Mouse (Mus musculus) thymus, adult 2 months (tissue): ENCODE measurements at regions not wholly inside any gene's neighbourhood (a gene's known extent, or its start where the extent isn't known, plus 50 kb on each side); places are given as distances from the start of the nearest gene placed in this dataset.

Source experiments
- DNase-seq: peaks from one replicate; pipeline ENCODE4 v3.0.0; 2021
- H3K27ac ChIP-seq: fragments of 200-500 bp; 2 replicates; pipeline ENCODE4 v1.5.1; 2012; ENCODE audit warnings: low read length, control low read depth; ENCODE audit not compliant: control insufficient read depth, insufficient read depth
- H3K27me3 ChIP-seq: fragments of 200-500 bp; 2 replicates; pipeline ENCODE4 v1.6.1; 2012; ENCODE audit warnings: mild to moderate bottlenecking, low read length, moderate library complexity, mixed read lengths; ENCODE audit not compliant: control insufficient read depth, insufficient read depth
- H3K36me3 ChIP-seq: fragments of 200-500 bp; 2 replicates; pipeline ENCODE4 v1.6.1; 2012; ENCODE audit warnings: mild to moderate bottlenecking, low read length, moderate library complexity; ENCODE audit not compliant: control insufficient read depth, insufficient read depth
- H3K4me1 ChIP-seq: fragments of 200-500 bp; replicated peaks from 2 replicates; pipeline ENCODE4 v1.6.1; 2012; ENCODE audit warnings: low read length; ENCODE audit not compliant: control insufficient read depth, insufficient read depth
- H3K4me3 ChIP-seq: fragments of 200-500 bp; 2 replicates; pipeline ENCODE4 v1.5.1; 2012; ENCODE audit warnings: mild to moderate bottlenecking, low read length, control low read depth, moderate library complexity; ENCODE audit not compliant: control insufficient read depth, insufficient read depth
- CTCF ChIP-seq: fragments of 200-500 bp; IDR thresholded peaks from 2 replicates; pipeline ENCODE4 v1.5.1; 2012; ENCODE audit warnings: mild to moderate bottlenecking, control low read depth, low read length, moderate library complexity, borderline replicate concordance; ENCODE audit not compliant: control insufficient read depth, poor library complexity, insufficient read depth; ENCODE audit errors: extremely low read depth
- POLR2A ChIP-seq: fragments of 200-500 bp; IDR thresholded peaks from 2 replicates; pipeline ENCODE4 v1.6.1; 2012; ENCODE audit warnings: mild to moderate bottlenecking, low read length, control low read depth, moderate library complexity; ENCODE audit not compliant: control insufficient read depth, poor library complexity, insufficient read depth; ENCODE audit errors: extremely low read depth
- WGBS: fragments of 180-500 bp; shearing (Covaris S2); methylation state at CpG from one replicate; pipeline ENCODE4 v1.1.7; 2018; 5-methylcytosine and 5-hydroxymethylcytosine counted together

DNA sequence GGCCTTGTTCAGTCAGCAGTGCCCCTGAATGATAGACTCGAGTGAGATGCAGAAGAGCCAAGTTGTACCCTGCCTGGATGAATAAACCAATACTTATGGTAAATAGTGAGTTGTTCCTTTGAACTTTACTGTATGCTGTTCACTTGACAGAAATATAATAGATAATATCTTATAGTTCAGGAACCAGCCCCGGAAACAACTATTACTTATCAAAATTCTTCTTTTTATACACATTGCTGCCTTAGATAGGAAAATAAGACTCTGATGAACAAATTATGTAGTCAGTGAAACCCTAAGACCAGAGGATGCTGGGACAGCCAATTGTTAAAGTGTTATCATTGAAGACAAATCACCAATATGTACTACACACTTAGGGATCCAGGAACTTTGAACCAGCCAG lies 220.7 kb downstream of the Pik3r1 start:
- H3K27ac ChIP-seq = peak overlapping the region; percentile 63; the same call in 1 of the 2 replicates
- DNase-seq = no peak
- 55% methylated on average over 2 of the region's 2 CpGs for WGBS
- no peaks in the 10 kb centered on the region for H3K36me3 ChIP-seq
- H3K4me3 ChIP-seq = 0 out of 2 replicates have a peak overlapping the region, but pooled peaks have one; percentile 7
- H3K27me3 ChIP-seq = no peaks in the 10 kb centered on the region
- TF ChIP-seq CTCF (no peak), POLR2A (no peak)
- H3K4me1 ChIP-seq = peaks cover 34% of the 10 kb centered on the region

DNA sequence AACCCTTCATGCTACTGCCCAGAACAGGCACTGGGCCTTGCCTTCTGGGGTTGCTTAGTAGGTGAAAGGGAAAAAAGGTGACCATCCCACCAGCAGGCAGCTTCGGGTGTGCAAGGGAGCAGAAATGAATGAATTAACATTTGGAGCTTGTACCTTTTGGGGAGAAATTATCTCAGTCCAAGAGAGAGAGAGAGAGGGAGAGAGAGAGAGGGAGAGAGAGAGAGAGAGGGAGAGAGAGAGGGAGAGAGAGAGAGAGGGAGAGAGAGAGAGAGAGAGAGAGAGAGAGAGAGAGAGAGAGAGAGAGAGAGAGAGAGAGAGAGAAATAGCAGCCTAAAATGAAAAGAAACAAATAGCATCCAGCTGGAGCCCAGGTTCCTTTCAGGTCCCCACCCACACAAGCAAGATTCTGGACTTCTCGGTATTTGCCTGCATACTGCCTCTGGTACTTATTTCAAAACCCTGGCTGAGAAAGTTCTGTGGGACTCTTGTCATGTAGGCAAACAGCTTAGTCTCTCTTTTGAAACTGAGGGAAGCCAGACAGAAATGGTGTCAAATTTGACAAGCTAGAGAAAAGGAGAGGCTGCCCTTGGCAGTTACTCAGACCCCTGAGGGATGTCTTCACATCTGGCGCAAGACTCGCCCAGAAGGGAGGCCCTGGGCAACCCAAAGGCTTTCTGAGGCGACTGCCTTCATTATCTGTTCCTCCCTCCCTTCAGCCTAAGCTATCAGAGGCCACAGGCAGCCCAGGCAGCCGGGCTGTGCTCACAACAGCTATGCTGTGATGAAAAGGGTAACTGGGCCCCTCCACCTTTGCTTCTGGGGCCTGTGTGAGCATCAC lies 222.5 kb downstream of the Pik3r1 start:
- H3K4me3 ChIP-seq = no peak overlapping the region
- TF ChIP-seq CTCF = no peak
- TF ChIP-seq POLR2A = no peak
- DNase-seq = peak; percentile 35
- H3K4me1 ChIP-seq = peaks cover 43% of the 10 kb centered on the region
- peak overlapping the region; percentile 48 for H3K27ac ChIP-seq
- WGBS = 55% methylated on average over 6 of the region's 6 CpGs
- no peaks in the 10 kb centered on the region for H3K27me3 ChIP-seq
- H3K36me3 ChIP-seq = no peaks in the 10 kb centered on the region

DNA sequence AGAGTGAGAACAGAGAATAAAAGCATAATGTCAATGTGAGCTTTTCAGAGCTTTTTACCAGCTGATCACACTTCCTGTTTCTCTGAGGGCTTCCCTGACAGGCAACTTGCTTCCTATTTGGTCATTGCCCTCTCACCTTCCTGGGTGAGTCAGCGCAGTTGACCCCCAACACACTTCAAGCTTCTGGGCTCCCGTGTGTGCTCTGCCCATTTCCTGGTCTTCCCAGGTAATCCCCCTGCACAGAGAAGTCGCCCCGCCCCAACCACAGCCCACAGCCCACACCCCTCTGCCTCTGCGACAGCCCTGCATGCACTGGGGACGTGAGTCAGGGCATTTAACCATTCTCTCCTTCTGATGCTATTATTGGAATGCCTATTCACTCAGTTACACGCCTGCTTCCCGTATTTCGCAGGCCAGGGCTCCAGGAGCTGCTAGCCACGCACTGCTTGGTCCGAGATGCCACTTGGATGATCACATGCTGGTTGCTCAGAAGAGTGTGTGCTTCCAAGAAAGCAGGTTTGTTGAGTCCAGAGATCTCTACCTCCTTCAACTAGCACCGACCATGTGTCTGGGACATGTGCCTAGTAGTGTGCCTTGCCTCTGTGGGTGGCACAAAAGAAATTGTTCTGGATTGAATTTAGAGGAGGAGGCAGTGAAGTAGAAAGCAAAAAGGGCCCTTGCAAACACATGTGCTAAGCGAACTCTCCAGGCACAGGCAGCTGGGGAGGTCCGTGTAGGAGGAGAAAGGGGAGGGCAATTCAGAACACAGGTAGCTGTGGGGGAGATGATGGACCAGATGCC lies 227.4 kb downstream of the Pik3r1 start:
- peak overlapping the region; percentile 47 for H3K4me3 ChIP-seq
- H3K27me3 ChIP-seq = no peaks in the 10 kb centered on the region
- peak overlapping the region; percentile 44 for H3K27ac ChIP-seq
- H3K4me1 ChIP-seq = peaks cover 44% of the 10 kb centered on the region
- TF ChIP-seq POLR2A = no peak
- TF ChIP-seq CTCF = no peak
- no peaks in the 10 kb centered on the region for H3K36me3 ChIP-seq
- DNase-seq = peak; percentile 69
- 4% methylated on average over 14 of the region's 14 CpGs for WGBS

DNA sequence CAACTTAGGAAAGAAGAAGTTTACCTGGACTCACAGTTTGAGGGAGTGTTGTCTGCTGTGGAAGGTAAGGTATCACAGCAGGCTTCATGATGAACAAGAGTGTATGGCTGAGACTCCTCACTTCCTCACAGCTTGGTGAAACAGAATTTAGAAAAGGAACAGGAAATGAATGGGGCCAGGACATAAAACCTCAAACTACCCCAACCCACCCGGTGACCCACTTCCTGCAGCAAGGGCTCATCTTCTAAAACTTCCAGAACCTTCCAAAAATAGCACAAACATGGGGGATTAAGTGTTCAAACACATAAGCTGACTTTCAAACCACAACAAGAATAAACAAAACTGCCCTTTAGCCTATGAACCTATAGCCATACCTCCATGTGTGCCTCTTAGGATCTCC lies 229.9 kb downstream of the Pik3r1 start:
- 7% methylated on average over 1 of the region's 1 CpGs for WGBS
- Histone ChIP-seq H3K27me3 (no peaks in the 10 kb centered on the region), H3K4me3 (no peak overlapping the region), H3K27ac (peak overlapping the region; percentile 73), H3K4me1 (peaks cover 55% of the 10 kb centered on the region), H3K36me3 (no peaks in the 10 kb centered on the region)
- TF ChIP-seq POLR2A = no peak
- no peak for TF ChIP-seq CTCF
- DNase-seq = peak; percentile 63

DNA sequence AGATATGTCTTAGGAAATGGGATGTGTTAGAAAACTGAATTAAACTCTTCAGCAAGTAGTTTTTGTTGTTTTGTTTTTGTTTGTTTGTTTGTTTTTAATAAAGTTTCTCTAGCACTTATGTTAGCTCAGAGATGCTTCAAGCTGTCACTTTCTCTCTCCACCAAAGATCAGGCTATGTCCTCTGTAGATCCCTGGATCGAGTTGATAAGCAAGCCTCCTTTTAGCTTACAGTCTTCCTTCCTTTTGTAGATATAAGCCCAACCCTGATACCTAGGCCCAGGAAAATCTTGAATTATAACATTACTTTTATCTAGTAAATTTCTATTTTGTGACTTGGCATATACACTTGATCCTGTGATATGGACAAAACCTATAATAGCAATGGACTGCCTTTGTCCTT lies 232.0 kb downstream of the Pik3r1 start:
- no peak overlapping the region for H3K4me3 ChIP-seq
- H3K27ac ChIP-seq = no peak overlapping the region
- TF ChIP-seq CTCF = no peak
- TF ChIP-seq POLR2A = no peak
- H3K36me3 ChIP-seq = no peaks in the 10 kb centered on the region
- peaks cover 52% of the 10 kb centered on the region for H3K4me1 ChIP-seq
- H3K27me3 ChIP-seq = no peaks in the 10 kb centered on the region
- 83% methylated on average over 1 of the region's 1 CpGs for WGBS
- DNase-seq = no peak

DNA sequence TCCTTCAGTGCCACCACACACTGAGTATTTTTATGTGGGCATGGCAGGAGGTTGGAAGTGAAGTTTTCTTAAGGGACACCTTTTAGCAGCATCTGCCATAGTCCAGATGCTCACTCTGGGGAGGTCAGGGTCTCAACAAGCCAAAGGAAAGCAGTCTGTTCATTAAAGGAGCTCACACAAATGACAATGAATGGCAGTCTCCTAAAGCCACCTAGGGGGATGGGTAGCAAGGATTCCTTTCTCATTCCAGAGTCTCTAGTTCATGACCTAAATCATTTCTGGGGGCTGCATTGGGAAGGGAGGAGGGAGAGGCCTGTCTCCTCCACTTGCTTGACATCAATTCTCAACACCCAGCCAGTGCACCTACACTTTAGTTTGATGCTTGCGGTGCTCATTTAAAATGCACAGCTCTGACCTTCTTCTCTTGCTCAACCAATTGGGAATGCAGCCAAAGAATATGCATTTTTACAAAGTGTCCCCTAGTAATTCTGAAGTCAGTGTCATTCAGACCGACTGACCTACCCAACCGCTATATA lies 232.6 kb downstream of the Pik3r1 start:
- 95% methylated on average over 3 of the region's 3 CpGs for WGBS

More for the DNA sequence above, 232.6 kb downstream of the Pik3r1 start:
- no peak overlapping the region for H3K4me3 ChIP-seq
- H3K27ac ChIP-seq = no peak overlapping the region
- H3K36me3 ChIP-seq = no peaks in the 10 kb centered on the region
- no peak for DNase-seq
- TF ChIP-seq POLR2A (no peak), CTCF (no peak)
- no peaks in the 10 kb centered on the region for H3K27me3 ChIP-seq
- H3K4me1 ChIP-seq = peaks cover 46% of the 10 kb centered on the region
